Mouse (Mus musculus): ENCODE results near the gene Gm11020. TPM values are rescaled to one million over a fixed set of nuclear protein-coding genes. Genes with fewer than 3 reads are reported as not detected.
A peak's percentile ranks its signal among the peaks of the same experiment; 100 is the strongest.
"Not testable (repeated sequence)": the region's sequence is repeated elsewhere in the genome, so short reads cannot be mapped to it uniquely, and the experiment has no call there.

Gm11020 gene
- polyA plus RNA-seq, 1 experiment from 2014 or later: not detected

- no peak for ATAC-seq (ENCODE audit: low FRiP score)
- no peak overlapping the region for H3K4me2 ChIP-seq (replicated peaks)
- H3K27me3 ChIP-seq (ENCODE audit: control insufficient read depth, insufficient read depth, low read length): no peaks in the 10 kb centered on the region
- no peaks in the 10 kb centered on the region for H3K9me3 ChIP-seq (ENCODE audit: control insufficient read depth, low read length)
- no peak overlapping the region for H3K9ac ChIP-seq
- H3K4me3 ChIP-seq (replicated peaks; ENCODE audit: low read length): no peak overlapping the region
- H3K36me3 ChIP-seq (replicated peaks; ENCODE audit: control insufficient read depth, insufficient read depth): no peaks in the 10 kb centered on the region
- H3K27ac ChIP-seq: no peak overlapping the region
- no peaks in the 10 kb centered on the region for H3K4me1 ChIP-seq (replicated peaks; ENCODE audit: control insufficient read depth, insufficient read depth, low read length)
- WGBS: 76% methylated on average over 4 of the region's 4 CpGs
- no peak for DNase-seq (ENCODE audit: low spot score)
Observed at GRCm38 (mm10) chr8:104313311-104313710, 8.1 kb upstream of the Gm11020 start.

DNA sequence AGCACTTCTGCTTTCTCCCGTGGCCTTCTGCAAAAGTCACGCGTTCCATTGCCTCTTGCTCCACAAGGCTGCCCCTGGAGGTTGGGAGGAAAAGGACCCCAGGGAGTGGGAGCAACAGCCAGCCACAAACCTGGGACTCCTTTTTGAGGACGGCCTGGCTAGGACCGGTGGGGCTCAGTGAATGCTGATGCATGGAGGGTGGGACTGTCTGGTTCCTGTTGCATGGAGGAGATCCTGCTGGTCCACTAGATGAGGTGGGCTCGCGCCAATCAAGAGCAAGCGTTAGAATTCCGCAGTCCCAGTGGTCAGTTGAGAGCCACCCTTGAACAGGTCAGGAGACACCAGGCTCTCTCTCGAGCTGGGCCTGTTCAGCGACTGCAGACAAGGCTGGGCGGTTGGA, 563 bp downstream of the Gm11020 start, which contains the start of gene Cmtm2b:
Cmtm2b (plus strand) TSS at position 301 of the 400 bp plus-strand sequence.
- not testable (repeated sequence) for H3K27me3 ChIP-seq (ENCODE audit: control insufficient read depth, insufficient read depth, low read length); DNase-seq (ENCODE audit: low spot score); H3K9me3 ChIP-seq (ENCODE audit: control insufficient read depth, low read length); H3K4me2 ChIP-seq (replicated peaks); H3K9ac ChIP-seq; H3K27ac ChIP-seq; H3K4me1 ChIP-seq (replicated peaks; ENCODE audit: control insufficient read depth, insufficient read depth, low read length); H3K4me3 ChIP-seq (replicated peaks; ENCODE audit: low read length); ATAC-seq (ENCODE audit: low FRiP score); H3K36me3 ChIP-seq (replicated peaks; ENCODE audit: control insufficient read depth, insufficient read depth)
- 84% methylated on average over 12 of the region's 12 CpGs for WGBS

DNA sequence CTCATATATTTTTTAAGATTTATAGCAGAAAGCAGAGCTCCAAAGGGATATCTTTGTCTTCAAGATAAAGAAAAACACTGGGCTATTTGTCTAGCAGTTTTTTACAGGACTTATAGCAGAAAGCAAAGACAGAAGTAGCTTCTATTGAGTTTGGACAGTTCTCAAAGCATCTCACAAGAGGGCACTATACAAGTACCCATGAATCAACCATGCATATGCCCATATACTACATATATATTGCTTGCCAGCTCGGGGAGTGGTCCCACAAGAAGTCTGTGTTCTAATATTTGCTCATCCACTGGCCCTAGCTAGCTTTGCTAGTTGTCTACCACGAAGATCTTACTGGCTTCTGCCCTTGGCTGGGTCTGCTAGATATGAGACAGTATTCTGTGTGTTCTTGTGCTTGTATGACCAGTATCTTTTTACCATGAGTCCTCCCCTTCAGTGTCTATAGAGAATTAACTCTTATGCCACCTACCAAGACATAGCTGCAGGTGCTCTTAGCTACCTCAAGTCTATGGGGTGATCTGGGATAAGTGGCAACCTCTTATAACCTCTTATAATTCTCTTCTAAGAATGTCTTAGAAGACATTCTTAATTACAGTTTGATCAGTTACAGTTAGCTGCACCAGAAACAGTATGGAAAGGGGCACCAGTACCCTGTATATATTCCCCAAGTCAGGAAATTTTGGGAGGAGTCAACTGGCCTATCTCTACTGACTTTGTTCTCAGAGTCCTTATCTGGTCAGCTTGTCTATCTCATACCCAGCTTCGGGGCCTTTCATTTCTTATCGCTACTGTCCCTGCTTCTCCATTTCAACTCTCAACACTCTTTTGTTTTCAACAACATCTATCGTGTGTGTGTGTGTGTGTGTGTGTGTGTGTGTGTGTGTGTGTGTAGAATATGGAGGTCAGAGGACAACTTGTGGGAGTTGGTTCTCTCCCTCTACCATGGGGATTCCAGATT, 11.6 kb downstream of the Gm11020 start:
- Histone ChIP-seq H3K27me3 (ENCODE audit: control insufficient read depth, insufficient read depth, low read length) (no peaks in the 10 kb centered on the region), H3K4me3 (replicated peaks; ENCODE audit: low read length) (no peak overlapping the region), H3K36me3 (replicated peaks; ENCODE audit: control insufficient read depth, insufficient read depth) (no peaks in the 10 kb centered on the region), H3K9me3 (ENCODE audit: control insufficient read depth, low read length) (no peaks in the 10 kb centered on the region), H3K4me2 (replicated peaks) (no peak overlapping the region), H3K27ac (no peak overlapping the region), H3K4me1 (replicated peaks; ENCODE audit: control insufficient read depth, insufficient read depth, low read length) (no peaks in the 10 kb centered on the region), H3K9ac (no peak overlapping the region)
- no peak for DNase-seq (ENCODE audit: low spot score)
- 85% methylated on average over 5 of the region's 5 CpGs for WGBS
- ATAC-seq (ENCODE audit: low FRiP score): no peak

DNA sequence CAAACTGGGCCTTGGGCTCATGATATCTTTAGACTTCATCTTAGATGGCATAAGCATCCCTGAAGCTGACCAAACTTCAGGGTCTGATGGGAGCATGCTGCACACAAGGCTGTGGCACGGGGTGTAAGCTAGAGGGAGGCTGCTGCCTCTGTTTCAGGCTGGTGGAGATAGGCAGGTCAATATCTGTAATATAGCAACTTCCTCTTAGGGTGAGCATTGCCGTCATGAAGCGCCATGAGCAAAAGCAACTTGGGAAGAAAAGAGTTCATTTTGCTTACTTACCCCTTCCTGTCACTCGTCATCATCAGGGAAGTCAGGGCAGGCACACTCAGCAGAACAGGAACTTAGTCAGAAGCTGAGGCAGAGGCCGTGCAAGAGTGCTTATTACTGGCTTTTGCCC, 12.4 kb downstream of the Gm11020 start:
- Histone ChIP-seq H3K27ac (no peak overlapping the region), H3K4me2 (replicated peaks) (no peak overlapping the region), H3K27me3 (ENCODE audit: control insufficient read depth, insufficient read depth, low read length) (no peaks in the 10 kb centered on the region), H3K9ac (no peak overlapping the region), H3K4me1 (replicated peaks; ENCODE audit: control insufficient read depth, insufficient read depth, low read length) (no peaks in the 10 kb centered on the region), H3K9me3 (ENCODE audit: control insufficient read depth, low read length) (no peaks in the 10 kb centered on the region), H3K36me3 (replicated peaks; ENCODE audit: control insufficient read depth, insufficient read depth) (no peaks in the 10 kb centered on the region), H3K4me3 (replicated peaks; ENCODE audit: low read length) (no peak overlapping the region)
- DNase-seq (ENCODE audit: low spot score) (no peak), ATAC-seq (ENCODE audit: low FRiP score) (no peak)
- 83% methylated on average over 5 of the region's 5 CpGs for WGBS

DNA sequence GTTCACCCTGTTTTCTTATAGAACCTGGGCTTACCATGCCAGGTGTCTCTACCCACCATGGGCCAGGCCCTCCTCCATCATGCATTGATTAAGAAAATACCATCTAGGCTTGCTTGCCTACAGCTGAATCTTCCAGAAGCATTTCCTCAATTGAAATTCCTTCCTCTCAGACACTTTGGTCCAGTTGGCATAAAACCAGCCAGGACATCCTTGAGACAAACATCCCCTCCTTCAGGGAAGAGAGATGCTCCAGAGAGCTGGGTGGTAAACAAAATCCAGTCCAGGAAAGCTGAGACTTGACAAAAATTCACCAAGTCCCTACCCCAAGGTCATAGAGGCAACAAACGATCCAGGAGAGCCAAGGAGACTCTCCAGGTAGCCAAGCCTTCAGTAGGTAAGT, 12.8 kb downstream of the Gm11020 start:
- H3K4me3 ChIP-seq (replicated peaks; ENCODE audit: low read length): no peak overlapping the region
- 64% methylated on average over 1 of the region's 1 CpGs for WGBS
- no peak for ATAC-seq (ENCODE audit: low FRiP score)
- H3K9me3 ChIP-seq (ENCODE audit: control insufficient read depth, low read length): no peaks in the 10 kb centered on the region
- no peaks in the 10 kb centered on the region for H3K36me3 ChIP-seq (replicated peaks; ENCODE audit: control insufficient read depth, insufficient read depth)
- no peak overlapping the region for H3K9ac ChIP-seq
- no peak overlapping the region for H3K27ac ChIP-seq
- no peak for DNase-seq (ENCODE audit: low spot score)
- H3K27me3 ChIP-seq (ENCODE audit: control insufficient read depth, insufficient read depth, low read length): no peaks in the 10 kb centered on the region
- H3K4me2 ChIP-seq (replicated peaks): no peak overlapping the region
- no peaks in the 10 kb centered on the region for H3K4me1 ChIP-seq (replicated peaks; ENCODE audit: control insufficient read depth, insufficient read depth, low read length)

DNA sequence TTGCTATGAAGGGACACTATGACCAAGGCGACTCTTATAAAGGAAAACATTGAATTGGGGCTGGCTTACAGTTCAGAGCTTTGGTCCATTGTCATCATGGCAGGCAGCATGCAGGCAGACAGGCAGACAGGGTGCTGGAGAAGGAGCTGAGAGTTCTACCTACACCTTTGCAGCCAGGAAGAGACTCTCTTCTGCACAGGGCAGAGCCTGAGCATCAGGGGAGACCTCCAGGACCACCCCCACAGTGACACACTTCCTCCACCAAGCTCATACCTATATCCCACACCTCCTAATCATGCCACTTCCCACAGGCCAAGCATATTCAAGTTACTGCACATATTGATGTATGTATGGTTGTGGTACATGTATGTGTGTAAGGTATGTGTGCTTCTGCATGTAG, 15.4 kb downstream of the Gm11020 start:
- H3K36me3 ChIP-seq (replicated peaks; ENCODE audit: control insufficient read depth, insufficient read depth): no peaks in the 10 kb centered on the region
- H3K27ac ChIP-seq: no peak overlapping the region
- H3K4me2 ChIP-seq (replicated peaks): no peak overlapping the region
- H3K4me3 ChIP-seq (replicated peaks; ENCODE audit: low read length): no peak overlapping the region
- 0 out of 2 replicates have a peak, but pooled peaks cover 3% of the 10 kb centered on the region for H3K4me1 ChIP-seq (replicated peaks; ENCODE audit: control insufficient read depth, insufficient read depth, low read length)
- H3K9ac ChIP-seq: no peak overlapping the region
- no peak for DNase-seq (ENCODE audit: low spot score)
- 97% methylated on average over 1 of the region's 1 CpGs for WGBS
- no peaks in the 10 kb centered on the region for H3K9me3 ChIP-seq (ENCODE audit: control insufficient read depth, low read length)
- ATAC-seq (ENCODE audit: low FRiP score): no peak
- no peaks in the 10 kb centered on the region for H3K27me3 ChIP-seq (ENCODE audit: control insufficient read depth, insufficient read depth, low read length)

DNA sequence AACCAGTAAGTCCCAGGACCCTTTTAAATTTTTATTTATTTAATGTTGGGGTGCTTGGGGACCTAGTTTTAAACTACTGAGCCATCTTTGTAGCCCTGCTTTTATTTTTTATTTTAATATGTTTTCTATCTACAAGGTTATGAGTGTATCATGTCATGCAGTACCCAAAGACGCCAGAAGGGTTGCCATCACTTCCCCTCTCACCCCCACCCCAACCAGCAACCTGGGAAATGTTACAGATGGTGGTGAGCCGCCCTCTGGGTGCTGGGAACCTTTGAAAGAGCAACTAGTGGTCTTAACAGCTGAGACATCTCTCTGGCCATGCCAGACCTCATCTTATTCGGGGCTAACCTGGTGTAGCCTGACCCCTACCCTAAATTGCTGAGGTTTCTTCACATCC, 16.5 kb downstream of the Gm11020 start:
- Histone ChIP-seq H3K9ac (no peak overlapping the region), H3K4me1 (replicated peaks; ENCODE audit: control insufficient read depth, insufficient read depth, low read length) (0 out of 2 replicates have a peak, but pooled peaks cover 3% of the 10 kb centered on the region), H3K36me3 (replicated peaks; ENCODE audit: control insufficient read depth, insufficient read depth) (no peaks in the 10 kb centered on the region), H3K4me3 (replicated peaks; ENCODE audit: low read length) (no peak overlapping the region), H3K27ac (no peak overlapping the region), H3K27me3 (ENCODE audit: control insufficient read depth, insufficient read depth, low read length) (no peaks in the 10 kb centered on the region), H3K9me3 (ENCODE audit: control insufficient read depth, low read length) (no peaks in the 10 kb centered on the region), H3K4me2 (replicated peaks) (no peak overlapping the region)
- DNase-seq (ENCODE audit: low spot score) (no peak), ATAC-seq (ENCODE audit: low FRiP score) (no peak)
- WGBS: 52% methylated on average over 3 of the region's 3 CpGs

DNA sequence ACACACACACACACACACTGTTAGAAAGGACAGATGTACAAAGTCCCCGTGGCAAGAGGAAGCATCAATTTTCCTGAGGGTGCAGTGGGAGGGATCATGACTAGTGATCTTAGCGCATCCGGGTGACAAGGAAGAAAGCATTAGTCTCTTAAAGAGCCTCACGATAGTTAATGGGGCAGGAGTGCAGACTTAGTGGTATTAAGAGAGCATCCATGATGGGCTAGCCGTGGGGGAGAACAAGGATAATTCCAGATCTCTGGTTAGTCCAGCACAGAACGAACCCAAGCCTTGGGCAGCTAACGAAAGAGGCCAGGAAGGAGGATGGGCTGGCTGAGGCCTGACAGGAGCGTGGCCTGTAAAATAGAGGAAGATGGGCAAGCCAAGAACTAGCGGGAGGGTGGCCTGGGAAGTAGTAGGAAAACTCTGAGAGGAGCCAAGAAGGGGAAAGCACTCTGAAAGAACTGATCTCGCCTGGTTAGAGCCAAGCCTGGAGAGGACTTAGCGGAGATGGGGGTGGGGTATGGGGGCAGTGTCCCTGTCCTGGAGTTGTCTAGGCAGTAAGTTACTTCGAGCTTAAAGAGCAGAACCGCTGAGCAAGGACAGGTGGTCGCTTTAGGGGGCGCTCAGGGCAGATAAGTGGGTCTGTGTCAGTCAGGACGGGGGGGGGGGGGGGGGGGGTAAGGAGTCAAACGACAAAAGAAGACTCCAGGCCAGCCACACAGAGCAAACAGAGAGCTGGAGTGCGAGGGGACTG, 18.0 kb downstream of the Gm11020 start, which contains the start of gene Cmtm3:
Cmtm3 (plus strand) TSS at position 182 of the 754 bp plus-strand sequence.
- no peaks in the 10 kb centered on the region for H3K36me3 ChIP-seq (replicated peaks; ENCODE audit: control insufficient read depth, insufficient read depth)
- H3K27ac ChIP-seq: 0 out of 2 replicates have a peak within 1 kb of the TSS, but pooled peaks have one; percentile 44
- no peaks in the 10 kb centered on the region for H3K9me3 ChIP-seq (ENCODE audit: control insufficient read depth, low read length)
- peak within 1 kb of the TSS; percentile 49 for H3K4me3 ChIP-seq (replicated peaks; ENCODE audit: low read length)
- H3K9ac ChIP-seq: peak within 1 kb of the TSS; percentile 71
- WGBS: 13% methylated on average over 17 of the region's 18 CpGs
- H3K27me3 ChIP-seq (ENCODE audit: control insufficient read depth, insufficient read depth, low read length): no peaks in the 10 kb centered on the region
- DNase-seq (ENCODE audit: low spot score) (no peak), ATAC-seq (ENCODE audit: low FRiP score) (no peak)
- H3K4me2 ChIP-seq (replicated peaks): peak within 1 kb of the TSS; percentile 76
- H3K4me1 ChIP-seq (replicated peaks; ENCODE audit: control insufficient read depth, insufficient read depth, low read length): 0 out of 2 replicates have a peak, but pooled peaks cover 3% of the 10 kb centered on the region

GRCm38 (mm10) chr8:104339983-104340232, 18.5 kb downstream of the Gm11020 start:
- WGBS: 3% methylated on average over 6 of the region's 6 CpGs
- DNase-seq (ENCODE audit: low spot score) (no peak), ATAC-seq (ENCODE audit: low FRiP score) (no peak)
- Histone ChIP-seq H3K9me3 (ENCODE audit: control insufficient read depth, low read length) (no peaks in the 10 kb centered on the region), H3K36me3 (replicated peaks; ENCODE audit: control insufficient read depth, insufficient read depth) (no peaks in the 10 kb centered on the region), H3K4me2 (replicated peaks) (peak overlapping the region; percentile 76), H3K27me3 (ENCODE audit: control insufficient read depth, insufficient read depth, low read length) (no peaks in the 10 kb centered on the region), H3K9ac (peak overlapping the region; percentile 71), H3K4me1 (replicated peaks; ENCODE audit: control insufficient read depth, insufficient read depth, low read length) (0 out of 2 replicates have a peak, but pooled peaks cover 3% of the 10 kb centered on the region), H3K4me3 (replicated peaks; ENCODE audit: low read length) (peak overlapping the region; percentile 49), H3K27ac (no peak overlapping the region)

Measured in hindbrain, embryonic 14.5 days (tissue).